Mouse (Mus musculus) spleen, adult 2 months (tissue): ENCODE data around the gene Helb.

Source experiments
- CTCF ChIP-seq: fragments of 200-500 bp; IDR thresholded peaks from 2 replicates; pipeline ENCODE4 v1.5.1; 2011; ENCODE audit warnings: mild to moderate bottlenecking, inconsistent platforms; ENCODE audit not compliant: insufficient read depth, insufficient read length, insufficient replicate concordance; ENCODE audit errors: extremely low read depth
- POLR2A ChIP-seq: fragments of 200-500 bp; IDR thresholded peaks from 2 replicates; pipeline ENCODE4 v1.6.1; 2011; ENCODE audit warnings: low read depth, low read length, inconsistent platforms

DNA sequence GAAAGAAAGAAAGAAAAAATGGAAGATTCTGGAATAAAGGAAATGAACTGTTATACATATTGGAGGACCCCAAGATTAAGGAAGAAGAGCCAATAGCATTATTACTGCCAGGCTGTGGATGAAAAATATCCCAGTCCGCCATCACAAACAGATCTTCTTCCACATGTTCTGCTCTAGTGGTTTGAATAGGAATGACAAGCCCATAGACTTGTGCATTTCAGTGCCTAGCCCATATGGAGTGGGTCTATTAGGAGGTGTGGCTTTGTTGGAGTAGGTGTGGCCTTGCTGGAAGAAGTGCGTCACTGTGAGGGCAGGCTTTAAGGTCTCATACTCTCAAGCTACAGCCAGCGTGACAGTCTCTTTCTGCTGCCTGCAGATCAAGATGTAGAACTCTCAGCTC lies 10.9 kb upstream of the Helb start:
- no peak for TF ChIP-seq CTCF
- no peak for TF ChIP-seq POLR2A
